Mouse (Mus musculus): ENCODE measurements around the gene Pfkfb4. TPM values are rescaled to one million over a fixed set of nuclear protein-coding genes. Genes with fewer than 3 reads are reported as not detected.
A peak's percentile ranks its signal among the peaks of the same experiment; 100 is the strongest.

Pfkfb4 gene
- polyA plus RNA-seq, 1 experiment from 2014 or later = 10.2 TPM

- Histone ChIP-seq H3K27ac (no peak overlapping the region), H3K9me3 (no peaks in the 10 kb centered on the region), H3K27me3 (replicated peaks) (no peaks in the 10 kb centered on the region), H3K9ac (no peak overlapping the region), H3K4me3 (replicated peaks) (no peak overlapping the region), H3K4me2 (no peak overlapping the region), H3K4me1 (no peaks in the 10 kb centered on the region), H3K36me3 (no peaks in the 10 kb centered on the region)
- WGBS = 79% methylated on average over 19 of the region's 19 CpGs
- ATAC-seq (ENCODE audit: insufficient read depth, low FRiP score, low read depth) = no peak
These were observed 6.9 kb downstream of the Pfkfb4 start for GRCm38 (mm10) chr9:108998287-108999166.

GRCm38 (mm10) chr9:108999167-108999526 is 7.6 kb downstream of the Pfkfb4 start:
- no peaks in the 10 kb centered on the region for H3K9me3 ChIP-seq
- no peak overlapping the region for H3K4me2 ChIP-seq
- H3K36me3 ChIP-seq = no peaks in the 10 kb centered on the region
- H3K4me3 ChIP-seq (replicated peaks) = no peak overlapping the region
- no peak for ATAC-seq (ENCODE audit: insufficient read depth, low FRiP score, low read depth)
- no peaks in the 10 kb centered on the region for H3K27me3 ChIP-seq (replicated peaks)
- H3K4me1 ChIP-seq = no peaks in the 10 kb centered on the region
- WGBS = 71% methylated on average over 4 of the region's 4 CpGs
- H3K27ac ChIP-seq = no peak overlapping the region
- no peak overlapping the region for H3K9ac ChIP-seq

- Histone ChIP-seq H3K9me3 (no peaks in the 10 kb centered on the region), H3K27ac (no peak overlapping the region), H3K4me2 (no peak overlapping the region), H3K4me1 (no peaks in the 10 kb centered on the region), H3K27me3 (replicated peaks) (no peaks in the 10 kb centered on the region), H3K4me3 (replicated peaks) (no peak overlapping the region), H3K36me3 (no peaks in the 10 kb centered on the region), H3K9ac (no peak overlapping the region)
- WGBS = 5% methylated on average over 3 of the region's 3 CpGs
- 0 out of 2 replicates have a peak, but pooled peaks have one; percentile 47 for ATAC-seq (ENCODE audit: insufficient read depth, low FRiP score, low read depth)
These were observed 9.1 kb downstream of the Pfkfb4 start for GRCm38 (mm10) chr9:109000726-109001125.

- H3K27ac ChIP-seq = no peak overlapping the region
- H3K9ac ChIP-seq = no peak overlapping the region
- 58% methylated on average over 2 of the region's 2 CpGs for WGBS
These were observed 11.6 kb downstream of the Pfkfb4 start for GRCm38 (mm10) chr9:109003201-109003600.

GRCm38 (mm10) chr9:109007025-109007780 is 15.6 kb downstream of the Pfkfb4 start:
- H3K27ac ChIP-seq = no peak overlapping the region
- H3K36me3 ChIP-seq = no peaks in the 10 kb centered on the region
- no peaks in the 10 kb centered on the region for H3K27me3 ChIP-seq (replicated peaks)
- ATAC-seq (ENCODE audit: insufficient read depth, low FRiP score, low read depth) = no peak
- WGBS = 80% methylated on average over 21 of the region's 21 CpGs
- H3K4me1 ChIP-seq = 0 out of 2 replicates have a peak, but pooled peaks cover 7% of the 10 kb centered on the region
- no peak overlapping the region for H3K4me2 ChIP-seq
- H3K9ac ChIP-seq = no peak overlapping the region
- H3K9me3 ChIP-seq = no peaks in the 10 kb centered on the region
- H3K4me3 ChIP-seq (replicated peaks) = no peak overlapping the region

More at GRCm38 (mm10) chr9:109003201-109003600, 11.6 kb downstream of the Pfkfb4 start:
- H3K4me2 ChIP-seq = no peak overlapping the region
- H3K27me3 ChIP-seq (replicated peaks) = no peaks in the 10 kb centered on the region
- ATAC-seq (ENCODE audit: insufficient read depth, low FRiP score, low read depth) = no peak
- H3K4me3 ChIP-seq (replicated peaks) = no peak overlapping the region
- H3K36me3 ChIP-seq = no peaks in the 10 kb centered on the region
- no peaks in the 10 kb centered on the region for H3K9me3 ChIP-seq
- no peaks in the 10 kb centered on the region for H3K4me1 ChIP-seq

GRCm38 (mm10) chr9:109008081-109008480 is 16.5 kb downstream of the Pfkfb4 start:
- Histone ChIP-seq H3K9me3 (no peaks in the 10 kb centered on the region), H3K9ac (no peak overlapping the region), H3K4me1 (0 out of 2 replicates have a peak, but pooled peaks cover 7% of the 10 kb centered on the region)

GRCm38 (mm10) chr9:109008994-109009635 is 17.5 kb downstream of the Pfkfb4 start:
- Histone ChIP-seq H3K27ac (no peak overlapping the region), H3K36me3 (no peaks in the 10 kb centered on the region), H3K4me1 (0 out of 2 replicates have a peak, but pooled peaks cover 7% of the 10 kb centered on the region), H3K27me3 (replicated peaks) (no peaks in the 10 kb centered on the region), H3K9ac (no peak overlapping the region), H3K4me2 (no peak overlapping the region), H3K9me3 (no peaks in the 10 kb centered on the region), H3K4me3 (replicated peaks) (no peak overlapping the region)
- no peak for ATAC-seq (ENCODE audit: insufficient read depth, low FRiP score, low read depth)
- 58% methylated on average over 10 of the region's 10 CpGs for WGBS

More at GRCm38 (mm10) chr9:109008081-109008480, 16.5 kb downstream of the Pfkfb4 start:
- Histone ChIP-seq H3K27ac (no peak overlapping the region), H3K4me2 (no peak overlapping the region), H3K4me3 (replicated peaks) (no peak overlapping the region), H3K36me3 (no peaks in the 10 kb centered on the region), H3K27me3 (replicated peaks) (no peaks in the 10 kb centered on the region)
- ATAC-seq (ENCODE audit: insufficient read depth, low FRiP score, low read depth) = no peak
- WGBS = 80% methylated on average over 9 of the region's 9 CpGs

GRCm38 (mm10) chr9:109009636-109010315 is 18.2 kb downstream of the Pfkfb4 start:
- H3K9me3 ChIP-seq = no peaks in the 10 kb centered on the region
- no peak overlapping the region for H3K4me3 ChIP-seq (replicated peaks)
- no peak overlapping the region for H3K4me2 ChIP-seq
- no peak; the same call in 1 of the 2 replicates for ATAC-seq (ENCODE audit: insufficient read depth, low FRiP score, low read depth)
- no peak overlapping the region for H3K27ac ChIP-seq
- no peaks in the 10 kb centered on the region for H3K36me3 ChIP-seq
- 39% methylated on average over 17 of the region's 17 CpGs for WGBS
- H3K9ac ChIP-seq = no peak overlapping the region
- H3K4me1 ChIP-seq = 0 out of 2 replicates have a peak, but pooled peaks cover 7% of the 10 kb centered on the region
- H3K27me3 ChIP-seq (replicated peaks) = no peaks in the 10 kb centered on the region

GRCm38 (mm10) chr9:109010316-109010690 is 18.7 kb downstream of the Pfkfb4 start:
- no peak overlapping the region for H3K4me2 ChIP-seq
- no peak overlapping the region for H3K27ac ChIP-seq
- no peak for ATAC-seq (ENCODE audit: insufficient read depth, low FRiP score, low read depth)
- H3K4me1 ChIP-seq = 0 out of 2 replicates have a peak, but pooled peaks cover 10% of the 10 kb centered on the region
- H3K9me3 ChIP-seq = no peaks in the 10 kb centered on the region
- H3K9ac ChIP-seq = no peak overlapping the region
- H3K36me3 ChIP-seq = no peaks in the 10 kb centered on the region
- no peaks in the 10 kb centered on the region for H3K27me3 ChIP-seq (replicated peaks)
- 76% methylated on average over 14 of the region's 14 CpGs for WGBS
- H3K4me3 ChIP-seq (replicated peaks) = no peak overlapping the region

GRCm38 (mm10) chr9:109015397-109015796 is 23.8 kb downstream of the Pfkfb4 start:
- WGBS = 36% methylated on average over 8 of the region's 8 CpGs

GRCm38 (mm10) chr9:109016973-109017604 is 25.5 kb downstream of the Pfkfb4 start:
- no peaks in the 10 kb centered on the region for H3K27me3 ChIP-seq (replicated peaks)
- H3K9ac ChIP-seq = no peak overlapping the region
- ATAC-seq (ENCODE audit: insufficient read depth, low FRiP score, low read depth) = peak; percentile 66; the same call in 1 of the 2 replicates
- H3K36me3 ChIP-seq = no peaks in the 10 kb centered on the region
- H3K27ac ChIP-seq = no peak overlapping the region
- WGBS = 51% methylated on average over 11 of the region's 11 CpGs
- H3K4me2 ChIP-seq = no peak overlapping the region
- 0 out of 2 replicates have a peak, but pooled peaks cover 7% of the 10 kb centered on the region for H3K4me1 ChIP-seq
- no peaks in the 10 kb centered on the region for H3K9me3 ChIP-seq
- no peak overlapping the region for H3K4me3 ChIP-seq (replicated peaks)

More at GRCm38 (mm10) chr9:109015397-109015796, 23.8 kb downstream of the Pfkfb4 start:
- H3K27ac ChIP-seq = no peak overlapping the region
- no peak overlapping the region for H3K4me3 ChIP-seq (replicated peaks)
- 0 out of 2 replicates have a peak, but pooled peaks cover 7% of the 10 kb centered on the region for H3K4me1 ChIP-seq
- no peaks in the 10 kb centered on the region for H3K9me3 ChIP-seq
- H3K36me3 ChIP-seq = no peaks in the 10 kb centered on the region
- no peak overlapping the region for H3K4me2 ChIP-seq
- peak; percentile 71; the same call in 1 of the 2 replicates for ATAC-seq (ENCODE audit: insufficient read depth, low FRiP score, low read depth)
- H3K27me3 ChIP-seq (replicated peaks) = no peaks in the 10 kb centered on the region
- no peak overlapping the region for H3K9ac ChIP-seq
